Mouse (Mus musculus) urinary bladder, postnatal 36 days (tissue): ENCODE results near the gene Srpr.

Source experiments
- DNase-seq, 2 experiments: peaks; one replicate each; pipeline ENCODE4 v3.0.0; 2022; ENCODE audit warnings: low spot score in 2 of 2, mixed read lengths in 1 of 2

The Srpr gene

GRCm38 (mm10) chr9:35188700-35189099 lies 11.3 kb upstream of the Srpr start:
- DNase-seq = peak in 1 of 2 experiments; percentile 28

- peak in 1 of 2 experiments; percentile 21 for DNase-seq
Observed at GRCm38 (mm10) chr9:35192983-35193542, 6.9 kb upstream of the Srpr start.

GRCm38 (mm10) chr9:35194048-35194447 lies 5.9 kb upstream of the Srpr start:
- DNase-seq = no peak

GRCm38 (mm10) chr9:35197625-35198024 lies 2.4 kb upstream of the Srpr start:
- DNase-seq = no peak

- DNase-seq = no peak
Observed at GRCm38 (mm10) chr9:35198351-35198750, 1.6 kb upstream of the Srpr start.

- DNase-seq = peak; percentile 35 to 52
Observed at GRCm38 (mm10) chr9:35198945-35199771, 817 bp upstream of the Srpr start.

GRCm38 (mm10) chr9:35200529-35201060 lies 620 bp downstream of the Srpr start:
- no peak for DNase-seq

GRCm38 (mm10) chr9:35203536-35203935 lies 3.6 kb downstream of the Srpr start:
- no peak for DNase-seq

- DNase-seq = no peak
Observed at GRCm38 (mm10) chr9:35204421-35204820, 4.4 kb downstream of the Srpr start.

GRCm38 (mm10) chr9:35210542-35211474 lies 10.8 kb downstream of the Srpr start, which contains the start of gene Foxred1:
Gene Foxred1, minus strand, starts transcription at chr9:35211055.
- peak; percentile 97 to 99 for DNase-seq

- DNase-seq = no peak
Observed at GRCm38 (mm10) chr9:35211573-35212511, 11.9 kb downstream of the Srpr start.

- no peak for DNase-seq
Observed at GRCm38 (mm10) chr9:35217963-35218362, 18.0 kb downstream of the Srpr start.

- DNase-seq = no peak
Observed at GRCm38 (mm10) chr9:35223466-35223865, 23.5 kb downstream of the Srpr start.

GRCm38 (mm10) chr9:35228671-35229070 lies 28.7 kb downstream of the Srpr start:
- no peak for DNase-seq

GRCm38 (mm10) chr9:35235996-35236395 lies 36.0 kb downstream of the Srpr start:
- DNase-seq = no peak

GRCm38 (mm10) chr9:35238371-35238770 lies 38.4 kb downstream of the Srpr start:
- no peak for DNase-seq

GRCm38 (mm10) chr9:35238915-35239571 lies 39.1 kb downstream of the Srpr start:
- DNase-seq = no peak

- no peak for DNase-seq
Observed at GRCm38 (mm10) chr9:35239734-35240133, 39.8 kb downstream of the Srpr start.

GRCm38 (mm10) chr9:35247405-35247804 lies 47.4 kb downstream of the Srpr start:
- no peak for DNase-seq

GRCm38 (mm10) chr9:35249476-35249875 lies 49.5 kb downstream of the Srpr start:
- DNase-seq = no peak
